Mouse (Mus musculus) layer of hippocampus, postnatal 36 days (tissue): ENCODE data around the gene Matk. TPM values are rescaled to one million over a fixed set of nuclear protein-coding genes. Genes with fewer than 3 reads are reported as not detected.

ENCODE experiments used
- DNase-seq, 2 experiments: peaks; one replicate each; pipeline ENCODE4 v3.0.0; 2022
- total RNA-seq, 2 experiments: library from RNA; stranded (reverse); gene quantifications; 2 replicates each; pipeline ENCODE4 v1.2.3; 2021

Gene Matk
- total RNA-seq, 2 experiments from 2014 or later = 227 to 236 TPM

DNA sequence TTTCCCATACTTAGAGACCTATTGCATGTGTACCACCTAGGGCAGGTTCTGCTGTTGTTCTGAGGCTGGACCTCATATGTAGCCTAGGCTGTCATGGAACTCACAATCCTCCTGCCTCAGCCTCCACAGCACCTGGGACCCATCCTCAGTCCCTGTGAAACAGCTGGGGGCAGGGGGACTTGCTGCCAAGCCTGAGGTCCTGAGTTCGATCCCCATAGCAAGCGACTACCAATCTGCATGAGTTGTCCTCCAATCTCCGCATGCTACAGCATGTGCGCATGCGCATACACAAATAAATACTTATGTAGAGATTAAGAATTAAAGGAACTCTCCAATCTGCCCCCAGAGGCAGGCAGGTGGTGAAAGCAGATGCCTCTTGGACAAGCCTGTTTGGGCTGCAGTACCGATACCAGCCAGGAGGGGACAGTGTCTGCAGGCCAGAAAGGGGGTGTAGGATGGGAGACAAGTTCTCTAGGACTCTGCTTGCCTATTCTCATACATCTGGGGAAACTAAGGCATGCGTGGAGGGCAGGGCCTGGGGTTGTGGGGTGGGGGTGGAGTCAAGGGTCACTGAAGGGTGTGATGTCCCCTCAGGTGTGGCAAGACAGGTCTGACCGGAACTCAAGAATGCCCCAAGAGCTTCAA, 34.9 kb downstream of the Matk start:
- DNase-seq = no peak

DNA sequence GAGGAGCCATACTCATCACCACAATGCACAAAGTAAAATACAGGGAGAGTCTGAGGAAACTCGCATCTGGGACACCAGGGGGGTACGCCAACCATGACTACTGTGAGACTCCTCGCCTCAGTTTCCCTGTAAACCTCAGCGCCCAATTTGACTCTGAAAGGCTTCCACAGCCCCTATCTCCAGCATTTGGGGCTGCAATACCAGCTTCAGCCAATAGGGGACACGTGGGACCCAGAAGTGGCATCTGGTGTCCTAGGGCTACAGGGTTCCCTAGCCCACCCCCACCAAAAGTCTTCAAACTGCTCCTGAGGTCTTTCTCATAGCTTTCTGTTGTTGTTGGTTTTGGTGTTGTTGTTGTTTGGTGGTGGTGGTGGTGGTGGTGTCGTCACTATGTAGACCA, 35.9 kb downstream of the Matk start:
- DNase-seq = no peak

DNA sequence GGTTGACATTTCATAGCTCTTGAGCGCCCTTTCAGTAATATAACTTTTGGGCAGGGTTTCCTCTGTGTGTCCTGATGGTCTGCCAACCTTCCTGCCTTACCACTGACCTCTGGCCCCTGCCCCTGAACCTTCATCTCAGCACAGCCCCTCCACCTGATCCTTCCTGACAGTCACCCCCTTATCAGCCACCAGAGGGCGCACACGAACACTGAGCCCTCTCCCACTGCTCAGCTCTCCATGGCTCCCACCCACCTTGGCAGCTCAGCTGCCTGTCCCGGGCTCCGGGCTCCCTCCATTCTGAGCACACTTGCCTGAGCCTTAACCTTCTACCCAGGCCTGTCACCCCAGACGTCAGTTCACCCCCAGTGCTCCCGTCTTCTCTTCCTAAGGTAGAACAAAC, 36.5 kb downstream of the Matk start:
- DNase-seq = peak in 1 of 2 experiments; percentile 66

DNA sequence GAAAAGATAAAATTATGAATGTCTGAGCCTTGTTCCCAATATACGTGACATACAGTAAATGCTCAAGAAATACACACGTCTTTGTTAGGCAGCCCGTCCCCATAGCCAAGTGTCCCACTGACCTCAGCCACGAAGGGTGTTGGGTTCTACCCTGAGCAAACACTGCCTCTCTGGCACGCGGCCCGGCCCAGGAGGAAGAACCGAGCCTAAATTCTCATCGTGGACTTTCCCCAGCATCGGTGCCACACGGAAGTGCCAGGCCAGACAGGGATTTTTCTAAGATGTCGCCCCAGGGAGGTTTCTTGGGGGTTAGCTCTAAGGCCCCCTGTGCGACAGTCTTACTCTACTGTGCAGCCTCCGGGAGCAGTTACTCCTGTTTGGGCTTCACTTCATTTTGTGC, 37.1 kb downstream of the Matk start:
- DNase-seq = no peak

DNA sequence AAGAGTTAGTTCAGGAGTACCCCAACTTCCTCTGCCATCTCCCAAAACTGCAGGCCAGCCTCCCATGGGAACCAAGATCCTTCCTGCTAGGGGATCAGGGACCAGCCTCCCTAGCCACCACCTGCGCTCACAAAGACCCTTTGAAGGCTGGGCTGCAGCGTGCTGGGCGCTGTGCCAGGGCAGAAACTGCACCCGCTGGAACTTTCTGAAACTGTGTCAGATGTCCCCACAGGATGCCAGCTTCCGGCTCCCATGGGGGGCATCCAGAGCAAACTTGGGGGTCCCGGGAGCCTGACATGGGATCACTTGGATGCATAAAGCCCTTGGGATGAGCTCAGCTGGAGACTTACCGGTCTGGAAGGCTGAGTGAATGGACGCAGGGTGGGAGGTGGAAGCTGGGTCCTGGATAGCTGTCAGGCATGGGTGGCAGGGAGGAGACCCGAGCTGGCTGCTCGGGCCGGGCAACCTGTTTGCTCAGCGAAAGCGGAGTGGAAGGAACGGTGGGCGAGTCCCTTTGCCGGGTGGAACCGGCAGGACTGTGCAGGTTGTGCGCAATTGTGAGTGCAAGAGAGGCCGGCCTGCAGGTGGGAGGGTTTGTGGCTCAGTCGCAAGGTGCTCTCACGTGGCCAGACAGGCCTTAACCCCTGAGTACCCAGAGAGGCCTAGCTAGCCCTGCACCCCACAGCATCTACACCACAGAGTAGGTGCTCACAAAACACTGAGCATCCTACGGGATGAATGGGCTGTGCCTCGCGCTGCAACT, 38.1 kb downstream of the Matk start:
- DNase-seq = no peak

DNA sequence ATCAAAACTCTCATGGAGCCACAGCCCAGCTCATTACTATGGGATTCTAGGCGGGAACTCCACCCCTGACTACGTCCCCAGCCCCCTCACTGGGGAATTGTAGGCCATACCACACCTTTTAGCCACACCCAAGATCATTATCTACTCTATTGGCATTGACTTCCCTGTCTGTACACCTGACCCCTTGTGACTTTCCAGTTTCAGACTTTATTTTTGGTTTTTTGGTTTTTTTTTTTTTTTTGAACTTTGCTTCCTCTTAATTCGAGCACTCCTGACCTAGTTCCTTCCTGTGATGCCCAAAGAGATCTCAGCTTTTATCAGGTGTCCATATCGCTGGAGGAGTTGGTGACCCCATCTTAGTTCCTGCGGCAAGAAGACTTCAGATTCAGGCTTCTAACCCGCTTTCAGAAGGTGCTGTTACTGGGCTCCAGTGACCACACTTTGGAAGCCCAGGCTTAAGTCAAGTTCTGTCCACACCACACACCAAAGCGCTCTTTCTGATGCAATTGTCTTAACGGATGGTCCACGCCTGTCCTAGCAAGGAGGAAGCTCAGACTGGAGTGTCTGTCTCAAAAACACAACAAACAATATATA, 38.9 kb downstream of the Matk start, which contains the start of gene Tjp3:
Gene Tjp3 (minus strand): TSS at position 71 of the 594 bp plus-strand sequence.
- no peak for DNase-seq

DNA sequence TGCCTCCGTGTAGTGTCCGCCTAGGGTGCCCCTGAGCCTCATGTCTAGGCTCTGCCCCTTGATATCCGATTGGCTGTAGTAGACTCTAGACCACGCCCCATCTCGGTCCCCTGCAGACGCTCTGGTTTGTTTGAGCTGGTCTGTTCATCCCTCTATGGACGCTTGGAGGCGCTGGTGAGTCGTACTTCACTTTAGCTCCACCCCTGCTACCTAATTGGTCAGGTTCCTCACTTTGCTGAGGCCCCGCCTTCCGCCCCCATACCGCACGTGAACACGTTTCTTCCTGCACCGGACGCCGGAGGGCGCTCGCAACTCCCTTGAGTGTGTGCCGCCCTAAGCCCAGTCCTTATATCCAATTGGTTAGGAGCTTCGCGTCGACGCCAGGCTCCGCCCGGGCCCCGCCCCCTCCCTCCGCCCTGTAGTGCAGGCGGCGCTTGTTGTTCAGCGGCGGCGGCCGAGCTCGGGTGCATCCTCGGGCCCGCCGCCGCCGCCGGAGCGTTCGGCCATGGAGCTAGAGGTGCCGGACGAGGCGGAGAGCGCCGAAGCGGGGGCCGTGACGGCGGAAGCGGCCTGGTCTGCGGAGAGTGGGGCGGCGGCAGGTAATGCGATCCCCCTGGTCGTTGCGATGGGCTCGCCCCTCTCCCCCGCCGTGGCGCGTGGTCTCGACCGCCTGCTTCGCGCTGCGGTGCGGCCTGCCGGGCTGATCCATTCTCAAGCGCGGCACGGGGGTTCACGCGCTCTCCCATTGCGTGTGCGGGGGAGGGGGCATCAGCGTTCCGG, 40.0 kb downstream of the Matk start, which contains the start of gene Pip5k1c:
Gene Pip5k1c (plus strand): TSS at position 410 of the 780 bp plus-strand sequence.
- DNase-seq = peak; percentile 99 to 100

DNA sequence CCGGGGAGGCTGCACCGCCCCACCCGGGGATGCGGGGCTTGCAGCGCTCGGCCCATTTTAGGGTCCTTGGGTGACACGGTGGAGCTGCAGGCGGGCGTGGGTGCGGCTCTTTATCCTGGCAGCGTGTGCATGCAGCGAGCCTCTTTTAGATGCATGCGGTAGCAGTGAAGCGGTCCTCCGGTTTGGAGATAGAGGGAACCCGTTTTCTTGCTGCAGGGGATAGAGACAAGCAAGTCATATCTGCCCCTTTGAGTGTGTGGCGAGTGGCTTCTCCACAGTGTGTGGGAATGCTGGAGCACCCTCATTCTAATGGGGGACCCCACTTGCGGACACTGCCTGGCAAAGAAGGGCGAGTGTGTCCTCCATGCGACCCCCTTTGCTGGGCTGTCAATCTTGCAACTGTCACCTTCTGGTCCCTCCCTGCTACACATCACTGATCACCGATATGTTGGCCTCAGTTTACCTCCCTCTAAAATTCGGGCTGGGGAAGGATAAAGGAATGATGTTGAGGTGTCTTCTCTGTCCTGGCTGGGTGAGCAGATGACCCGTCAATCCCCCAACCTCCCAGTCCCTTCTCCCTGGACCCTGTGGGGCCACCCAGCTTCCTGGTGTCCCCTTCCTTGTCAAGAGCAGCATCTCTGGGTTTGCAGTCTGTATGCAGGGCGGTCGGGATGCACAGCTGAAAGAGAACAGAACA, 40.7 kb downstream of the Matk start:
- no peak for DNase-seq

DNA sequence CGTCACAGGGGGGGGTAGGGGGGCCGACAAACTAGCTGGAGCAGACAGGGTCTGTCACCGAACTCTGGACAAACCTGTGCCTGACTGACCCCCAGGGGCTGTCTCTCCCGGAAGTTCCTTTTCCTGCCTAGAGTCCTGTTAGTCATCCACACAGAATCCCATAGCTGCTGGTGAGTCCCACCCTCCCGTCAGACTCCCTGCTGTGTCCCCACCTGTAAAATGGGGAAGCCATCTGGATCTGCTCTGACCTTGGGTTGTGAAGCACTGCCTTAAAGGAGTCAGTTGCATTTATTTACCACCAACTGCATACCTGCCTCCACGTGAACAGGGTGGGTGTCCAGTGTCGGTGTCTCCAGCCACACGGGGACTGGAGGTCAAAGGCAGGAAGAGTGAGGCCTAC, 41.7 kb downstream of the Matk start:
- no peak for DNase-seq

DNA sequence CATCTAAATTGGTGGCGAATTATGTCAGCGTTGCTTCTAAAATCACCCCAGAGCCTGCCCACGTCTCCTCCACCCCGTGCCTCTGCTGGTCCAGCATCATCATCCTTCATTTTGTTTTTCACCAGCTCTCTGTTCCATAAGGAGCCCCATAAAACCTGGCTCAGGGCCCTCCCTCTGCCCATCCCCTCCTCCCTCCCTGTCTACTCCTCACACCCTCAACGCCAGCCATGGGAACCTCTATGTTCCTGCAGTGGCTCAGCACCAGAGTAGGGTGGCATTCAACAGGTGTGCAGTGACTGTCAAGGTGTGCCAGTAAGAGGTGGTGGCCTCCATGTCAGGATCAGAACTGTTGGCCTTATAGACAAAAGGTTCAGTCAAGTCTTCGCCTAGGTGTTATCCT, 42.5 kb downstream of the Matk start:
- no peak for DNase-seq

DNA sequence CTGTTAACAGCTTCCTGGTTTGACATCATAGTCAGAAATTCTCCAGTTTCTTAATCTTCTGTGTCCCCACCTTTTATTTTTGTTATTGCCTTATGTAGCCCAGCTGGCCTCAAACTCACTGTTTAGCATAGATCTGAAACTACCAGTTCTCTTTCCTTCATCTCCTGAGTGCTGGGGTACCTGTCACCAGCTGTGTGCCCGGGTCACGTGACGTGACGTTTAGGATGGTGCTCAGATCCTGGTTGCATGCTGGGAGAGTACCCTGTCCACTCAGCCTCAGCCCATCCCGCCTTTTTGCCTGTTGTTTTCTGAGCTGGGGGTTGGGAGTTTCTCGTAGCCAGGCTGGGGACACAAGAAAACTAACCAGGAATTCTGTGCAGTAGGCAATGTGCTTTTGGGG, 44.5 kb downstream of the Matk start:
- no peak for DNase-seq

DNA sequence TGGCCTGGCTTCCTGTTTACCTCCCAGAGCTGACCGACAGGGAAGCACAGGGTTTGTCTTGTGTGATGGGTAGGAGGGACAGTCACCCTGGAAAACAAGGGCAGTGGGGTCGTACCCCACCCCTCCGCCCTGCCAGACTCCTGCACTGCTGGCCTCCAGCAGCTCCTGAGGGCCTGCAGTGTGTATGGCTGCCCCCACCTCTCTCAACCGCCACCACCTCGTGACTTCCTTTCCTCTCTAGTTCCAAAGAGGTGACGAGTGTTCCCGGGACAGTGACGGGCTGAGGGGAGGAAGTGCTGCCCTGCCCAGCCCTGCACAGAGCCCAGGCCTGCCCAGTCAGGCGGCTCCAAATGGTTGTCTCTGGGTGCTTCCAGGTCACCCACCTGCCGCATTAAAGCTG, 45.1 kb downstream of the Matk start:
- DNase-seq = no peak

DNA sequence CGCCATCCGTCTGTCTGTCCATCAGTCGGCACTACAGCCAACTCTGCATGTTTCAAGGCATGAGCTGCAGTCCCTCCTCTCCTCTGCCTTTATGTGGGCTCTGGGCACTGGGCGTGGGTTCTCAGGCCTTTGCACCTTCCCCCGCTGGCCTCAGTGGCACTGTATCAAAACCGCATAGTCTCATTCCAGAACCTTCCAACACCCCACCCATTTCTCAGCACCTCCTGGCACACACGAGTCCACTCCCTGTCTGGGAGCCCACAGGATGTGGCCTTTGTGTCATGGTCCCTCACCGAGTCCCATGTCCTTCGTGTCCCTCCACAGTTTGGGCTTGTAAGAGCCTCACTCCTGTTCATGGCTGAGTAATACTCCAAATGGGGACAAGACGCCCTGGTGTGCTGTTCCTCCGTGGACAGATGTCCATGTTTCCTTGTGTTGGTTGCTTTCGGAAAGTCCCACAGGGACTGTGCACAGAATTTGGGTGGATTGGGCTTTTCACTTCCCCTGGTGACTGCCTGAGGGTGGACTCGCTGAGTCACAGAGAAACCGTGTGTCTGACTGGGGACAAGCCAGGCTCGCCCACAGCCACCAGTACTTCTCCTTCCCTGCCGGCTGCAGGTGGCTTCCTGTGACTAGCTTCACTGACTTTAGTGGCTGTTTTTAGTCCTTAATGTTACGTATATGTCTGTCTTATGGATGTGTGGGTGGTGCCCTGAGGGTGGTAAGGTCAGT, 45.8 kb downstream of the Matk start:
- DNase-seq = no peak

DNA sequence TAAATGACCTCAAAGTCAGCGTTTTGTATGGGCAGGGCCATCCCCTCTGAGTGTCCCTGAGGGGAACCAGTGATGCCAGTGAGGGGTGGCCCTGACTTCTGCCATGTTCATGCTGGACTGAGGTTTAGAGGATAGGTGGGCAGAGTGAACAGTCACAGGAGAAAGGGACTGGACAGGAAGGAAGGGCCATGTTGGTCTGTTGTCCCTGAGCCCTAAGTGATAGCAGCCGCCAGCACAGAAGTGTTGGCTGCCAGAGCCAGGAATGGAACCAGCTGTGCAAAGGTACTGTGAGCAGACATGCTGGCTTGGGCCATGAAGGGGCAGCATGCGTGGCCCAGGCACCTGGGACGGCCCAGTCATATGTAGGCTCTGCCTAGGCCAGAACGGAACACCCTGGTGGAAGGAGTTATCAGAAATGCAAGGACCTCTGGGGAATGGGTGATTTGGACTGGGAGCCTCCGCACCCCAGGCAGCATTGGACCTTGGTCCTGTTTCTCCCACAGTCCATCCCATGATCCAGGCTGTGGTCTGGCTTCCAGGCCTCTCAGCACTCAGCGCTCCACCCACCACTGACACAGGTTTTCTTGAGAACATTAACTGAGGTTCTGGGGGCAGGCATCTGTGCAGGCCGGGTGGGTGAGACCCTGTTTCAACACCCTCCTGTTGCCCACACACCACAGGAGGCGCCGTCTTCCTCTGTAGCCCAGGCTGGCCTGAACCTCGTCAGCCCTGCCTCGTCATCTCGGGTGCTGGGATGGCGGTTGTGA, 47.0 kb downstream of the Matk start:
- no peak for DNase-seq

DNA sequence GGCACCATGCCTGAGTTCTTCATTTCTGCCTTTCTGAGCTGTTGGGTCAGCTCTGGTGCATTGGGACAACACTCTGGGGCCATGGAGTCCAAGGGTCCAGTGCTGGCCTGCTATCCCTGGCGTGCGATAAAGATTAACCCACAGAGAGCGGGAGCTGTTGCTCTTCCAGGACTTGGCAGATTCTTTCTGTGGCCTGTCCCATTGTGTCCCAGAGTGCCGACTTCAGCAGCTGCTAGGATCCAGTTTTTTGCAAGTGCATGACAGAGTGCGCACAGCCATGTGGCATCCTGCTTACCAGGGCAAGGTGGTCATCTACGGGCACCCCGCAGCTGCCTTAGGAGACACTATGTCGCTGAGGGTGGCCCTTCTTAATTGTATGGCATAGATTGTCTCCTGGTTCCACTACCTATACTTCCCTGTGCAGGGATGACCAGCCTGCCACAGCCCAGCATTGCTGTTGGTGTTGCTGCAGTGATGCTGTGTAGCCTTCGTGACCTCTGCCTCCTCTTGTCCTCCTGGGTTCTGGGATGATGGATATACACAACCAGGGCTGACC, 47.7 kb downstream of the Matk start:
- DNase-seq = no peak

DNA sequence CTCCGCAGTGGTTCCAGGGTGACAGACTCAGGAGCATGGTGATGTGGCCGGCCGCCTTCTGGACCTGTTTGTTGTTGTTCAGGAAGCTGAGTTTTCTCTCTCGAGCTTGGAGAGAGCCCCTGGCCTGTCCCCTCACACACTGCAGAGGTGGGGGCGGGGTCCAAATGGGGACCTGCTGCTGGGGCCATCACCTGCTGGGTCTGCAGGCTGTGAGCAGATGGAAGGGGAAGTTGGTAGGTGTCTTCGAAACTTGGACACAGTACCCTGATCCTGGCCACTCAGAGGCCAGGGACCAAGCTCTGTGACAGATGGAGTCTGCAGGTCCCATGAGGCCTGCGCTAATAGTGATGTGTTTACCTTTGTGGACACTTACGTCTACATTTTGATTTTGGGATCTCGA, 48.6 kb downstream of the Matk start:
- no peak for DNase-seq

DNA sequence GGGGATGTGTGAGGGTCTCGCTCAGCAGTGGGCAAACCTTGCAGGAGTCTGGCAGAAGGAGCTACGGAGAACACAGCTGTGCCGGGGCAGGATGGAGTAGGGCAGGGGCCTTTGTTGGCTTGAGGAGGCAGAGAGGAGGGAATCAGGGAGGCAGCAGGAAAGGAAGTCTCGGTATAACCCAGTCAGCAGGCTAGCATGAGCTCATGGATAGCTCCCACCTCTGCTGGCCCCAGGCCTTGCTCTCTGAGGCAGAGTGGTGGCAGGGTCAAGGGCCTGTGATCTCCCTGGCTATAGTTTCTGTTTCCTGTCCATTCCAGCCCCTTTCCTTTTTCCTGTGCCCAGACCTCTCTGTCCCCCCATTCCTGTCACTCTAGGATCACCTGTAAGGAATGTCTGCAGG, 49.6 kb downstream of the Matk start:
- no peak for DNase-seq

DNA sequence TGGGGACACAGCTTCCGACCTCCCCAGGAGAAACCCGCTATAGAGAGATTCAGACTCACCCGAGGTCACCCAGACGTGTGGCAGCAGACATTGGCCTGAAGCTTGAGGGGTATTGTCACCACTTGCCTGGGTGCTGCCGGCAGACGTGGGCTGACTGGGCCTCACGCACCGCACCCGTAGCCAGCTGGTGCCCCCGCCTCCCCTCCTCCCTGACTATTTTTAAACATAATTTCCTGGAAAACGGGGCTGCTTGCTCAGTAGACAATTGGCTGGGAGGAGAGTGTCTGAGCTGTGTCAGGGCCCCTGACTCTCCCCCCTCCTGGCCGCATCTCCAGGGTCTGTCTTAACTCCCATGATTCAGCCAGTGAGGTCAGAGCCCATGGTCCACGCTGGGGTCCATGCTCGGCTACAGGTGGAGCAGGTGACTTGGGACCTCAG, 50.1 kb downstream of the Matk start:
- no peak for DNase-seq

DNA sequence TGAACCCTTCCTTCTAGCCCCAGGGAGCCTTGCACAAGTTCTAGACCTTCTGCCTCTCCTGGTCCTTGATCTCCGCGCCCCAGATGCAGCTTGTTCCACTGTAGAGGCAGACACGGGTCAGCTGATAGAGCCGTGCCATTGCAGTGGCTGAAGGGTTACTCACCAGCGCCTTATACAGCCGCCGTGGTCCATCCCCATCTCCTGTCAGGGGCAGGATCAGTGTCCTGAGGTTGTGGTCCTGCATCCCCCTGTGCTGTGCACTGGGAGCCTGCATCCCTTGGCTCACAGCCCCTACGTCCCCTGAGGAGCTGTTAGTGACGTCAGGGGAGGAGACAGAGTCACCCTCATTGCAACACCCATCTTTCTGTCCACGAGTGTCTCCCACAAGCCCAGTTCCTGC, 50.5 kb downstream of the Matk start:
- DNase-seq = no peak

DNA sequence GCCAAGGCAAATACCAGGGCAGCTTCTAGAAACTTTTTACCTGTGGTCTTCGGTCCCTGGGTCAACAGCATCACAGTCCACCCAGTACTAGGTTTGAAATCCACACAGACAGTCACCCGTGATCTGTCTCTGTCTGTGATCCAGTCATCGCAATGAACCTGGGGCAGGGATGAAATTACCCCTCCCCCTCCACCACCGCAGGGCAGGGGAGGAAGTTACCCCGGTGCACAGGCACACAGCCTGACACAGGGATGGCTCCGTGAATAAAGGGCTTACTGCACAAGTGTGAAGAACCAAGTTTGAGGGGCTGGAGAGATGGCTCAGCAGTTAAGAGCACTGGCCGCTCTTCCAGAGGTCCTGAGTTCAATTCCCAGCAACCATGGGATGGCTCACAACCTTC, 51.0 kb downstream of the Matk start:
- DNase-seq = no peak
